ENCODE assay signal across 23 mouse cellular contexts in the genomic region with DNA sequence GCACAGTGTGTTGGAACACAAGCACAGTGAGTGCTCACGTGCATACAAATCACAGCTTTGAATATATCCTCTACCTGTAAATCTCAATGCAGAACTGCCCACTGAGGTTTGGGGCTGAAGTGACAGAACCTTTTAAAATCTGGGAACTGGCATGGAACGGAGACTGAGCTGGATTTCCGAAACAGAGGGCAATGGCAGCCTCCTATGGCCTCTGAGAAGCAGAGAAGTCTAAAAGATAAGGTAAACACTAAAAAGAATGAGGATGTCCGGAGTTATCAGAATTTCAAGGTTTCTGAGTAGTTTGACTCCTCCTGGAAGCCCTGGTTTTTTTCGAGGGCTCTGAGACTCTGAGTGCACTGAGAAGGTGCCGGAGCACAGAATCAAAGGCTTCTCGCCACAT. TPM values are rescaled to one million over a fixed set of nuclear protein-coding genes. Genes with fewer than 3 reads are reported as not detected.
DNase-seq lines count a peak whose midpoint lies in the region; ATAC-seq and TF ChIP-seq lines count a peak whose summit lies in the region.
"Had no signal": no experiment of that assay in that cellular context is flagged by ENCODE, and none has a peak within 500 bp of the region (broad histone marks: within the 10 kb centered on the region; RNA-seq: fewer than 3 reads in every experiment).

No protein-coding gene starts in this region.

- H3K9me3 ChIP-seq in hindbrain, embryonic 12.5 days (replicated peaks): no peaks in the 10 kb centered on the region
- no peaks in the 10 kb centered on the region for H3K9me3 ChIP-seq in hindbrain, embryonic 10.5 days
- H3K9me3 ChIP-seq in limb, embryonic 11.5 days (ENCODE audit: control insufficient read depth, low read length): no peaks in the 10 kb centered on the region
- H3K9me3 ChIP-seq: embryonic facial prominence, embryonic 15.5 days; limb, embryonic 15.5 days had no signal

- H3K4me3 ChIP-seq in hindbrain, embryonic 12.5 days: no peak overlapping the region
- no peak overlapping the region for H3K4me3 ChIP-seq in hindbrain, embryonic 10.5 days
- no peak overlapping the region for H3K4me3 ChIP-seq in limb, embryonic 11.5 days (ENCODE audit: low read depth, low read length)
- H3K4me3 ChIP-seq: gastrocnemius, adult 2 months; limb, embryonic 15.5 days had no signal

- H3K27ac ChIP-seq in hindbrain, embryonic 12.5 days: no peak overlapping the region
- no peak overlapping the region for H3K27ac ChIP-seq in hindbrain, embryonic 10.5 days
- H3K27ac ChIP-seq in limb, embryonic 11.5 days (replicated peaks; ENCODE audit: low read depth, low read length): no peak overlapping the region
- H3K27ac ChIP-seq: embryonic facial prominence, embryonic 15.5 days; gastrocnemius, adult 2 months; kidney, postnatal 0 days; limb, embryonic 15.5 days had no signal

- no peak overlapping the region for H3K9ac ChIP-seq in hindbrain, embryonic 12.5 days
- H3K9ac ChIP-seq in limb, embryonic 11.5 days (ENCODE audit: low read length): no peak overlapping the region
- H3K9ac ChIP-seq: embryonic facial prominence, embryonic 15.5 days; limb, embryonic 15.5 days had no signal

- no peak for TF ChIP-seq CTCF in brain, embryonic 14.5 days (IDR thresholded peaks at IDR 0.05; ENCODE audit: borderline replicate concordance, extremely low read depth, insufficient read depth, insufficient read length)

- 8% methylated on average over 7 of the region's 7 CpGs for WGBS in hindbrain, embryonic 12.5 days
- WGBS in hindbrain, embryonic 10.5 days: 7% methylated on average over 7 of the region's 7 CpGs
- WGBS in limb, embryonic 11.5 days: 7% methylated on average over 7 of the region's 7 CpGs

- DNase-seq in hindbrain, embryonic 10.5 days (ENCODE audit: low spot score): no peak
- DNase-seq in brain, embryonic 14.5 days (ENCODE audit: low read depth): peak; percentile 28
- DNase-seq in embryo, embryonic 9.5 days (ENCODE audit: extremely low spot score): peak; percentile 24
- peak; percentile 28 for DNase-seq in limb, embryonic 11.5 days (ENCODE audit: low spot score)
- no peak for DNase-seq in spleen, adult 12 weeks (ENCODE audit: low spot score)
- DNase-seq in MN1 (ENCODE audit: low spot score): no peak
- DNase-seq: adrenal gland, adult 2 months; cerebellum, adult 8-10 months; gastrocnemius, adult 2 months; heart, postnatal 14 days; kidney, adult 18-20 months; layer of hippocampus, postnatal 36 days; right cerebral cortex, adult 18-20 months; thymus, postnatal 25 days had no signal

- ATAC-seq in hindbrain, embryonic 12.5 days (ENCODE audit: low FRiP score): no peak
- ATAC-seq in limb, embryonic 11.5 days (ENCODE audit: insufficient number of reproducible peaks, low FRiP score, low TSS enrichment, low read depth): no peak
- ATAC-seq: lung, postnatal 0 days had no signal

- H3K27me3 ChIP-seq in hindbrain, embryonic 12.5 days: peaks cover 84% of the 10 kb centered on the region
- H3K27me3 ChIP-seq in hindbrain, embryonic 10.5 days (ENCODE audit: insufficient read depth, poor library complexity, severe bottlenecking): peaks cover 96% of the 10 kb centered on the region
- peaks cover 75% of the 10 kb centered on the region for H3K27me3 ChIP-seq in limb, embryonic 11.5 days (ENCODE audit: control insufficient read depth, insufficient read depth, low read length)

- no peak for TF ChIP-seq POLR2A in brain, embryonic 14.5 days (IDR thresholded peaks at IDR 0.05; ENCODE audit: borderline replicate concordance, extremely low read depth, insufficient read depth, insufficient read length, poor library complexity, severe bottlenecking)

- peaks cover 10% of the 10 kb centered on the region for H3K4me1 ChIP-seq in hindbrain, embryonic 12.5 days
- H3K4me1 ChIP-seq in hindbrain, embryonic 10.5 days (replicated peaks): peaks cover 14% of the 10 kb centered on the region
- no peaks in the 10 kb centered on the region for H3K4me1 ChIP-seq in limb, embryonic 11.5 days (ENCODE audit: control insufficient read depth, insufficient read depth, low read length)

- no peaks in the 10 kb centered on the region for H3K36me3 ChIP-seq in hindbrain, embryonic 12.5 days
- no peaks in the 10 kb centered on the region for H3K36me3 ChIP-seq in hindbrain, embryonic 10.5 days
- H3K36me3 ChIP-seq in limb, embryonic 11.5 days (ENCODE audit: control insufficient read depth, insufficient read depth, low read length): no peaks in the 10 kb centered on the region
- H3K36me3 ChIP-seq: embryonic facial prominence, embryonic 15.5 days; limb, embryonic 15.5 days had no signal

- peak overlapping the region; percentile 87 for H3K4me2 ChIP-seq in hindbrain, embryonic 12.5 days (replicated peaks)
- no peak overlapping the region for H3K4me2 ChIP-seq in limb, embryonic 11.5 days (ENCODE audit: low read depth, severe bottlenecking)
- H3K4me2 ChIP-seq: embryonic facial prominence, embryonic 15.5 days; heart, embryonic 11.5 days; limb, embryonic 15.5 days had no signal

RNA-seq across cellular contexts. Expression of a gene that starts 4.5 kb away (rescaled TPM):
- polyA plus RNA-seq in hindbrain, embryonic 12.5 days (2016; fragmentation: Nextera tagmentation; extraction: Ambion mirVana): 7.8 and 8.9 TPM in 2 replicates
- polyA plus RNA-seq in hindbrain, embryonic 10.5 days (2016; fragmentation: Nextera tagmentation; extraction: Ambion mirVana): 1.3 and 5.6 TPM in 2 replicates
- polyA plus RNA-seq in brain, embryonic 14.5 days (2012; rRNA removed): 2.1 and 2.4 TPM in 2 replicates
- polyA plus RNA-seq in limb, embryonic 11.5 days (2014; fragmentation: Nextera tagmentation; extraction: Ambion mirVana): not detected in 2 replicates
- polyA plus RNA-seq: C2C12; embryonic facial prominence, embryonic 15.5 days; heart, embryonic 11.5 days; kidney, postnatal 0 days; limb, embryonic 15.5 days; liver, embryonic 16.5 days; lung, postnatal 0 days; testis, adult 2 months had no signal

RNA-seq across cellular contexts. Expression of a gene that starts 37.3 kb away (rescaled TPM):
- polyA plus RNA-seq in hindbrain, embryonic 12.5 days (2016; fragmentation: Nextera tagmentation; extraction: Ambion mirVana): 62.6 and 62.8 TPM in 2 replicates
- polyA plus RNA-seq in hindbrain, embryonic 10.5 days (2016; fragmentation: Nextera tagmentation; extraction: Ambion mirVana): 59.9 and 65.1 TPM in 2 replicates
- polyA plus RNA-seq in brain, embryonic 14.5 days (2012; rRNA removed): 27.0 and 28.5 TPM in 2 replicates
- polyA plus RNA-seq in limb, embryonic 11.5 days (2014; fragmentation: Nextera tagmentation; extraction: Ambion mirVana): 47.8 and 48.5 TPM in 2 replicates

Comparison
In these comparisons a context has a peak if more than half of its experiments do, and no peak if none do; other contexts are left out.
1. DNase-seq: peak in brain, embryonic 14.5 days (single experiment), embryo, embryonic 9.5 days (single experiment) and limb, embryonic 11.5 days (single experiment); none in hindbrain, embryonic 10.5 days (single experiment), spleen, adult 12 weeks (single experiment) and MN1 (single experiment).